Mouse (Mus musculus): ENCODE measurements around the gene Kcnh7. TPM values are rescaled to one million over a fixed set of nuclear protein-coding genes. Genes with fewer than 3 reads are reported as not detected.
"Not testable (repeated sequence)": the region's sequence is repeated elsewhere in the genome, so short reads cannot be mapped to it uniquely, and the experiment has no call there.

Kcnh7 gene
- total RNA-seq, 4 experiments from 2014 or later: 0.03 to 0.30 (median 0.06) TPM

- DNase-seq (ENCODE audit: low spot score): no peak
These were observed 465.7 kb downstream of the Kcnh7 start for GRCm38 (mm10) chr2:62718411-62718810.

- no peak for DNase-seq (ENCODE audit: low spot score)
These were observed 466.8 kb downstream of the Kcnh7 start for GRCm38 (mm10) chr2:62717270-62717669.

- no peak for DNase-seq (ENCODE audit: low spot score)
These were observed 468.8 kb downstream of the Kcnh7 start for GRCm38 (mm10) chr2:62715260-62715659.

- DNase-seq (ENCODE audit: low spot score): not testable (repeated sequence)
These were observed 469.7 kb downstream of the Kcnh7 start for GRCm38 (mm10) chr2:62714362-62714761.

GRCm38 (mm10) chr2:62709633-62710032 lies 474.5 kb downstream of the Kcnh7 start:
- DNase-seq (ENCODE audit: low spot score): no peak

- no peak for DNase-seq (ENCODE audit: low spot score)
These were observed 477.8 kb downstream of the Kcnh7 start for GRCm38 (mm10) chr2:62706313-62706712.

GRCm38 (mm10) chr2:62685934-62686333 lies 498.2 kb downstream of the Kcnh7 start:
- no peak for DNase-seq (ENCODE audit: low spot score)

- no peak for DNase-seq (ENCODE audit: low spot score)
These were observed 499.0 kb downstream of the Kcnh7 start for GRCm38 (mm10) chr2:62684989-62685595.

GRCm38 (mm10) chr2:62681667-62682066 lies 502.4 kb downstream of the Kcnh7 start:
- peak; percentile 34 for DNase-seq (ENCODE audit: low spot score)

GRCm38 (mm10) chr2:62672788-62673187 lies 511.3 kb downstream of the Kcnh7 start:
- DNase-seq (ENCODE audit: low spot score): no peak

- no peak for DNase-seq (ENCODE audit: low spot score)
These were observed 513.3 kb downstream of the Kcnh7 start for GRCm38 (mm10) chr2:62670767-62671166.

GRCm38 (mm10) chr2:62670301-62670700 lies 513.8 kb downstream of the Kcnh7 start:
- DNase-seq (ENCODE audit: low spot score): no peak

GRCm38 (mm10) chr2:62669848-62670247 lies 514.2 kb downstream of the Kcnh7 start:
- no peak for DNase-seq (ENCODE audit: low spot score)

GRCm38 (mm10) chr2:62665536-62665935 lies 518.6 kb downstream of the Kcnh7 start:
- no peak for DNase-seq (ENCODE audit: low spot score)

GRCm38 (mm10) chr2:62664839-62665238 lies 519.2 kb downstream of the Kcnh7 start:
- no peak for DNase-seq (ENCODE audit: low spot score)

GRCm38 (mm10) chr2:62664135-62664670 lies 519.9 kb downstream of the Kcnh7 start, which contains the start of gene Gca:
TSS of gene Gca (plus strand) at chr2:62664285.
- peak; percentile 61 for DNase-seq (ENCODE audit: low spot score)

- no peak for DNase-seq (ENCODE audit: low spot score)
These were observed 521.5 kb downstream of the Kcnh7 start for GRCm38 (mm10) chr2:62662560-62662959.

- no peak for DNase-seq (ENCODE audit: low spot score)
These were observed 523.5 kb downstream of the Kcnh7 start for GRCm38 (mm10) chr2:62660565-62660964.

GRCm38 (mm10) chr2:62656072-62656471 lies 528.0 kb downstream of the Kcnh7 start:
- DNase-seq (ENCODE audit: low spot score): no peak

- peak; percentile 22 for DNase-seq (ENCODE audit: low spot score)
These were observed 529.4 kb downstream of the Kcnh7 start for GRCm38 (mm10) chr2:62654519-62655338.

- no peak for DNase-seq (ENCODE audit: low spot score)
These were observed 531.6 kb downstream of the Kcnh7 start for GRCm38 (mm10) chr2:62652466-62652865.

- DNase-seq (ENCODE audit: low spot score): no peak
These were observed 532.2 kb downstream of the Kcnh7 start for GRCm38 (mm10) chr2:62651890-62652289.
